Mouse (Mus musculus) hindbrain, embryonic 14.5 days (tissue): ENCODE measurements around the gene Icam4. TPM values are rescaled to one million over a fixed set of nuclear protein-coding genes. Genes with fewer than 3 reads are reported as not detected.

Experiments
- ATAC-seq: fragments of 200-750 bp; cut with Nextera tagmentation; 2 replicates; pipeline ENCODE4 v1.8.0; 2017; ENCODE audit warnings: moderate number of reproducible peaks, mild to moderate bottlenecking, moderate TSS enrichment, moderate library complexity; ENCODE audit not compliant: low FRiP score
- DNase-seq: peaks from one replicate; pipeline ENCODE4 v3.0.0-alpha.2; 2015; ENCODE audit warnings: low spot score
- H3K27ac ChIP-seq: fragments of 300-500 bp; sonication (generic); 2 replicates; pipeline ENCODE4 v1.5.1; 2014; ENCODE audit warnings: mild to moderate bottlenecking, moderate library complexity
- H3K27me3 ChIP-seq: fragments of 300-500 bp; sonication (generic); 2 replicates; pipeline ENCODE4 v1.6.1; 2014; ENCODE audit warnings: mild to moderate bottlenecking, low read length, mixed read lengths; ENCODE audit not compliant: control insufficient read depth, insufficient read depth
- H3K36me3 ChIP-seq: fragments of 300-500 bp; sonication (generic); replicated peaks from 2 replicates; pipeline ENCODE4 v1.6.1; 2014; ENCODE audit not compliant: control insufficient read depth, insufficient read depth
- H3K4me1 ChIP-seq: fragments of 300-500 bp; sonication (generic); replicated peaks from 2 replicates; pipeline ENCODE4 v1.6.1; 2014; ENCODE audit warnings: antibody characterized with exemption, low read length, mixed read lengths; ENCODE audit not compliant: control insufficient read depth, insufficient read depth
- H3K4me2 ChIP-seq: fragments of 300-500 bp; sonication (generic); replicated peaks from 2 replicates; pipeline ENCODE4 v1.6.1; 2014; ENCODE audit warnings: mild to moderate bottlenecking, moderate library complexity
- H3K4me3 ChIP-seq: fragments of 300-500 bp; sonication (generic); replicated peaks from 2 replicates; pipeline ENCODE4 v1.5.1; 2014; ENCODE audit warnings: mild to moderate bottlenecking, low read length
- H3K9ac ChIP-seq: fragments of 300-500 bp; sonication (generic); 2 replicates; pipeline ENCODE4 v1.6.1; 2014
- H3K9me3 ChIP-seq: fragments of 300-500 bp; sonication (generic); 2 replicates; pipeline ENCODE4 v1.6.1; 2016; ENCODE audit warnings: low read length; ENCODE audit not compliant: control insufficient read depth
- WGBS: fragments of 180-500 bp; shearing (Covaris S2); extraction: QIAGEN DNeasy Blood & Tissue Kit; methylation state at CpG from one replicate; pipeline ENCODE4 v1.1.7; 2014; 5-methylcytosine and 5-hydroxymethylcytosine counted together
- polyA plus RNA-seq: library from polyadenylated mRNA; unstranded; fragments of >200 nt; fragmentation: Nextera tagmentation; extraction: Ambion mirVana; gene quantifications from 2 replicates; pipeline ENCODE4 v1.2.1, GENCODE M21; 2014

The Icam4 gene
- 0.31 TPM in 1 of 2 replicates, not detected in the other for polyA plus RNA-seq

DNA sequence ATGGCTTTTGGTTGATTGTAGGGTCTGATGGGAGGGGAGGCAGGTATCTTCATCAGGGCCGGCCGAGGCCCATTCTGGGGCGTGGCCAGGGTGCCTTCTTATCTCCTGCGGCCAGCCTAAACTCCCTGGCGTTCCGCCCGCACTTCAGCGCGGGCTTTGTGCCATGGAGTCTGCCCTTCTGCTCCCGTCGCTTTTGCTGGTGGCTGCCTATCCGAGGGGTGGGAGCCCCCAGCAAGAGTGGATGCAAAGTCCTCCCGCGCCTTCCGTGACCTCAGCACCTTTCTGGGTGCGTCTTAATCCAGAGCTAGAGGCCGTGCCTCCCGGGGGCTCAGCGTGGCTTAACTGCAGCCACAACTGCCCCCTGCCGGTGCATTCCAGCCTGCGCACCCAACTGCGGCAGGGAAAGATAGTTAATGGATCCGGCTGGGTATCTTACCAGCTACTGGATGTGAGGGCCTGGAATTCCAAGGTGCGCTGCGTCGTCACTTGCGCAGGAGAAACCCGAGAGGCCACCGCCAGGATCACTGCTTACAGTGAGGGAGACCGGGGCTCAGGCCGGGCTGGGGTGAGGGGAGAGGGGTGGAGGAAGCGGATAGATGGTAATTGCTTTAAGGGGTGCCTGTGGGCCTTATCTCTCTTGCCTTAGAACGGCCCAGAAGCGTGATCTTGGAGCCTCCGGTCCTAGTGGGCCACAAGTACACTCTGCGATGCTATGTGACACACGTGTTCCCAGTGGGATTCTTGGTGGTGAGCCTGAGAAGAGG, at the start of gene Icam4:
Gene Icam4, plus strand, starts transcription at position 83 of the 764 bp plus-strand sequence.
- H3K27me3 ChIP-seq = peaks cover 66% of the 10 kb centered on the region
- H3K27ac ChIP-seq = no peak within 1 kb of the TSS
- H3K4me2 ChIP-seq = peak within 1 kb of the TSS; percentile 44
- H3K9me3 ChIP-seq = no peaks in the 10 kb centered on the region
- no peaks in the 10 kb centered on the region for H3K36me3 ChIP-seq
- ATAC-seq (no peak), DNase-seq (peak; percentile 53)
- H3K4me1 ChIP-seq = peaks cover 29% of the 10 kb centered on the region
- 3% methylated on average over 37 of the region's 37 CpGs for WGBS
- H3K9ac ChIP-seq = 0 out of 2 replicates have a peak within 1 kb of the TSS, but pooled peaks have one; percentile 20
- H3K4me3 ChIP-seq = peak within 1 kb of the TSS; percentile 19

DNA sequence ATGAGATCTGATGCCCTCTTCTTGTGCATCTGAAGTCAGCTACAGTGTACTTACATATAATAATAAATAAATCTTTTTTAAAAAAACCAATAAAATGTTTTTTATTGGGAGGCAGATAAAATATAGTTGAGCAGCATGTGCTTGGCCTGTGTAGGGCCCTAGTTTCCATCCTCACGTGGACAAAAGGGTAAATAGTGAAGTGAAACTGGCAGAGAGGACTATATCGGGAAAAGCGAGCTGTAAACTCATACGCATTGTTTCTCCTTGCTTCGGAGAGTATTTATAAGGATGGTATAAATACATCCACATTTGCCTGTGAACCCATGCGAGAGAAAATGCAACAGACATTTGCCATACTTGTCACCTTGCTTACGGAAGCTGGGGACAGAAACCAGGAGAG, 49.4 kb upstream of the Icam4 start:
- WGBS = 94% methylated on average over 7 of the region's 7 CpGs
- no peaks in the 10 kb centered on the region for H3K27me3 ChIP-seq

DNA sequence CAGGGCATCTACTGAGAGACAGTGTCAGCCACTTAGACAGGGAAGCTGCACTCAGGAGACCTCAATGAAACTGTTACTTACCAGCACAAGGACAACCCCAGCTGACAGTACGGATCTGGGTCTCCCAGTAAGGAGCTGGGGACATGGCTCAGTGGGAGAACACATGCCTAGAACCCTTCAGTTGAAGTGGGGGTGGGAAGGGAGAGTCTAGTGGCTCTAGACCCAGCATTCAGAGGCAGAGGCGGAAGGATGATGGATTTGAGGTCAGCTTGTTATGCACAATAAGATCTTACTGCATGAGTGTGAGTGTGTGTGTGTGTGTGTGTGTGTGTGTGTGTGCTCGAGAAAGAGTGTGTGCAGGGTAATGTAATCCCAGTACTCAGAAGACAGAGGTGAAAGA, 47.0 kb upstream of the Icam4 start:
- H3K4me2 ChIP-seq = no peak overlapping the region
- H3K9ac ChIP-seq = no peak overlapping the region
- no peaks in the 10 kb centered on the region for H3K36me3 ChIP-seq
- no peak overlapping the region for H3K4me3 ChIP-seq
- DNase-seq (no peak), ATAC-seq (no peak)
- H3K27me3 ChIP-seq = no peaks in the 10 kb centered on the region
- no peak overlapping the region for H3K27ac ChIP-seq
- H3K4me1 ChIP-seq = no peaks in the 10 kb centered on the region
- 79% methylated on average over 3 of the region's 3 CpGs for WGBS
- no peaks in the 10 kb centered on the region for H3K9me3 ChIP-seq

More for the DNA sequence above, 49.4 kb upstream of the Icam4 start:
- peaks cover 4% of the 10 kb centered on the region; the same call in 1 of the 2 replicates for H3K4me1 ChIP-seq
- H3K9ac ChIP-seq = no peak overlapping the region
- DNase-seq (no peak), ATAC-seq (no peak)
- no peak overlapping the region for H3K4me2 ChIP-seq
- H3K27ac ChIP-seq = no peak overlapping the region
- no peaks in the 10 kb centered on the region for H3K9me3 ChIP-seq
- H3K4me3 ChIP-seq = no peak overlapping the region
- H3K36me3 ChIP-seq = no peaks in the 10 kb centered on the region

DNA sequence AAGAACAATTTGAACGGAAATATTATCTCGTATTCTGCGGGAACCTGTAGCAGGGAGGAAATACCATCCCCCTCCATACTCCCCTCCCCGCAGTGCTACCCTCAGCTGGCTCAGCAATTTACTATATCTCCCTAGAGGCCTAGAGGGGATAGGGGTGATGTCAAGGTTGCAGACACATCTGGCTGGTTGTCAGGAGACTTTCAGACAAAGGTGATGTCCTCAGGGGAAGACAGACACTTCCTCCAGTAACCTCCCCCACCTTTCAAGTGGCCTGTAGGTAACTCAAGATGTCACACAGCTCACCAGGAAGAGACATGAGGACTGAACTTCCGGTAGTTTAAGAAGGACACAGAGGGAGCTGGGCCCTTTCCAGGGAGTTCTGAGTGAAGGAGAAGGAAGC, 46.0 kb upstream of the Icam4 start:
- H3K4me1 ChIP-seq = no peaks in the 10 kb centered on the region
- H3K36me3 ChIP-seq = no peaks in the 10 kb centered on the region
- H3K4me2 ChIP-seq = no peak overlapping the region
- H3K9ac ChIP-seq = no peak overlapping the region
- no peak for ATAC-seq
- DNase-seq = no peak
- H3K27me3 ChIP-seq = no peaks in the 10 kb centered on the region
- H3K9me3 ChIP-seq = no peaks in the 10 kb centered on the region
- WGBS = 69% methylated on average over 5 of the region's 5 CpGs
- no peak overlapping the region for H3K27ac ChIP-seq
- H3K4me3 ChIP-seq = no peak overlapping the region

DNA sequence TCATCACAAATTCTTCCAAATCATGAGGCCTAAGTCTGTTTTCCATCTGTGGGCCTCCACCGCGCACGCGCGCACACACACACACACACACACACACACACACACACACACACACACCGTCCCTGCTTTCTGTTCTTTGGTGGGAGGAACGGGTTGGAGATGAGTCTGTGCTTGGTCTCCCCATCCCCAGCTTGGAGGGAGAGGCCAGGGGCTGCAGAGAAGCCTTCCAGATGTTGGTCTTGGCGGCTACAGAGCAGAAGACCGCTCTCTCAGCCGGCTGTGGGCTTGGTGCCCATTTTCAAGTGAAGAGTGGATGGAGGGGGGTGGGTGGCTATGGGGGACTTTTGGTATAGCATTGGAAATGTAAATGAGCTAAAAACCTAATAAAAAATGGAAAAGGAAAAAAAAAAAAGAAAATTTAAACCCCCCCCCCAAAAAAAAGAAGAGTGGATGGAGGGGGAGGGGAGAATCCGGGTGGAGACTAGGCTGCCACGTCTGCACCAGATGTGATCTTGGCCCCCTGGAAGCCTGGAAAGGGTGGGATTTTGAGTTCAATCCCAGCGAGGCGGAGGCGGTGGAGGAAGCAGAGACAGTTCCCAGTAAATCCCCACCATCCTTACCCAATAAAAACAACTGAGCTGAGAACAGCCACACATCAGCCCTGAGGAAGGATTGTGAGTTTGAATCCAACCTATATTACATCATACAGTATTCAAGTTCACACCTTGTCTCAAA, 42.1 kb upstream of the Icam4 start:
- no peak for ATAC-seq
- Histone ChIP-seq H3K4me1 (peaks cover 4% of the 10 kb centered on the region; the same call in 1 of the 2 replicates), H3K36me3 (no peaks in the 10 kb centered on the region), H3K27me3 (no peaks in the 10 kb centered on the region), H3K4me2 (no peak overlapping the region), H3K9me3 (no peaks in the 10 kb centered on the region), H3K27ac (no peak overlapping the region), H3K9ac (no peak overlapping the region), H3K4me3 (no peak overlapping the region)
- WGBS = 67% methylated on average over 15 of the region's 15 CpGs
- no peak for DNase-seq

DNA sequence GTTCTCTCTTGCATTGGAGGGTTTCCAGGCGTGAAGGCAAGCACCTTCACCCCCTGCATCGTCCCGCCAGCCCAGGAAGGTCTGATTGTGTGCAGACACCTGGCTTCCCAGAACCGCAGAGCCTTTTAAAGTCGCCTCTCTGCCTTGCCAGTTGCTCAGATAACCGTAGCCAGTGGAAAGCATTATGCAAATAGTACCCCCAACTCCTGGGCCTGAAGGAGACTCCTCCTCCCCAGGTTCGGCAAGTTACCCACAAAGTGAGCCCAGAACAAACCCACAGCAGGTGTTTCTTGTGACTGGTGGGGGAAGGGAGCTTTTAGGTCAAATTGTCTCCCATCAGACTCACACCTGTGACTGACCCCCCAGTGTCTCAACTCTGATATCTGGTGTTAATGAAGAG, 41.2 kb upstream of the Icam4 start:
- Histone ChIP-seq H3K36me3 (no peaks in the 10 kb centered on the region), H3K27ac (no peak overlapping the region), H3K4me1 (peaks cover 4% of the 10 kb centered on the region; the same call in 1 of the 2 replicates), H3K9ac (no peak overlapping the region), H3K4me3 (no peak overlapping the region), H3K9me3 (no peaks in the 10 kb centered on the region), H3K4me2 (no peak overlapping the region), H3K27me3 (no peaks in the 10 kb centered on the region)
- WGBS = 25% methylated on average over 7 of the region's 7 CpGs
- DNase-seq (no peak), ATAC-seq (no peak)

DNA sequence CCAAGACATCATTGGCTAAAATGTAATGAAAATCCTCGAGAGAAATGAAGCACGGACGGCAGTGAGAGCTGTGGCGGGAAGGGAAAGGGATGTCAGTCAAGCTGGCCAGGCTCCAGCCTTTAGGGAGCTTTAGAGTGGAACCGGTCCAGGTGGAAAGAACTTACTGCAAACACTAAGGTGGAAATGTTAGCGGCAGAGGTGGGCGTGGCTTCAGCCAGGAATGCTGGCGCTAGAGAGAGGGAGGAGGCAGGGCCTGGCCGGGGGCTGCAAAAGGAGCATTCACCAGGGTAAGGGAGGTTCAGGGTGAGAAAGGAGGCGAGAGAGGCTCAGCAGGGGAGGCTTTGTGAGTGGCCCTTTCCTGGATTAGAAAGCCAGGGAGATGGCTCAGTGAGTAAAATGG, 38.3 kb upstream of the Icam4 start:
- Histone ChIP-seq H3K9ac (no peak overlapping the region; the same call in 1 of the 2 replicates), H3K27me3 (no peaks in the 10 kb centered on the region), H3K4me1 (peaks cover 4% of the 10 kb centered on the region; the same call in 1 of the 2 replicates), H3K4me2 (peak overlapping the region; percentile 6; the same call in 1 of the 2 replicates), H3K9me3 (no peaks in the 10 kb centered on the region), H3K27ac (no peak overlapping the region), H3K4me3 (no peak overlapping the region), H3K36me3 (no peaks in the 10 kb centered on the region)
- 5% methylated on average over 10 of the region's 10 CpGs for WGBS
- ATAC-seq (no peak), DNase-seq (no peak)

DNA sequence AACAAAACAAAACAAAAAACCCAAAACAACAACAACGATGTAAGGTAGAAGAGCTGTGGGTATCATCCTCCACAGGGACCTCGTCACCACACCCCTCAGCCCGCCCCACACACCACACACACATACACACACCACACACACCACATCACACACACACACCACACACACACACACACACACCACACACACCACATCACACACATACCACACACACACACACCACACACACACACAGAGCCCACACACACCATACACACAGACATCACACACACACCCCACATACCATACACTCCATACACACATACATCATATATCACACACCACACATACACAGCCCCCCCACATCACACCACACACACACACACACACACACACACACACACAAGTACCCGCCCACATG, 37.6 kb upstream of the Icam4 start:
- Histone ChIP-seq H3K4me3 (no peak overlapping the region), H3K4me2 (no peak overlapping the region), H3K9ac (no peak overlapping the region), H3K36me3 (no peaks in the 10 kb centered on the region), H3K4me1 (peaks cover 4% of the 10 kb centered on the region; the same call in 1 of the 2 replicates), H3K27ac (no peak overlapping the region), H3K27me3 (no peaks in the 10 kb centered on the region), H3K9me3 (no peaks in the 10 kb centered on the region)
- DNase-seq (no peak), ATAC-seq (no peak)
- 97% methylated on average over 4 of the region's 4 CpGs for WGBS

DNA sequence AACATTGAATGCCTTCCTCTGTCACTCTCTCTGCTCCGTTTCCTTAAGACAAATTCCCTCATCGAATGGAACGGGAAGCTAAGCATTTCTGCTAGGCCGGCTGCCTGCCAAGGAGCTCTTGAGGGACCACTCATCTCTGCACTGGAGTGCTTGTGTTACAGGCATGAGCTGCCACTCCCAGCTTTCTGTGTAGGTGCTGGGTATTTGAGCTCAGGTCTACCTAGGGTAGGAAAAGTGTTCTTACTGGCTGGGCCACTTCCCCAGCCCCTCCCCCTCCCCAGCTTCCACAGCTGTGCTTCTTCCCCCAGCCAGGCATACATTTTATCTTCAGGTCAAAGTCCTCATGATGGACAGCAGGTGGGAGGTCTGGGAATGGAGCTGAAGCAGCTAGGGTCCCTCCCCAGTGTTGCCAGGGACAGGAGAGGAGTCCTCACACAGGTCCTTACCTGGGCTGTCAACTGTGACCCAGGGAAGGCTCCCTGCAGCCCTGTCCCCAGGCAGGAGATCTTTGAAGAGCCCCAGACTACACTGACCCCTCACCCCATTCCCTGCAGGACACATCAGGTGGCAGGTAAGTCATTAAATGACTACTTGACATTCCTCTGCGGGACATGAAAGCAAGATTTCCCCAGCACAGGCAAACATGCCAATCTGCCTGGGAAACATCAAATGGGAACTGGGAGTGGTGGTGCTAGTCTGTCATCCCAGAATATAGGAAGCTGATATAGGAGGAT, 35.8 kb upstream of the Icam4 start:
- no peak overlapping the region for H3K27ac ChIP-seq
- no peak overlapping the region for H3K4me3 ChIP-seq
- no peak overlapping the region for H3K4me2 ChIP-seq
- DNase-seq (no peak), ATAC-seq (no peak)
- H3K36me3 ChIP-seq = no peaks in the 10 kb centered on the region
- H3K27me3 ChIP-seq = no peaks in the 10 kb centered on the region
- no peaks in the 10 kb centered on the region for H3K9me3 ChIP-seq
- H3K9ac ChIP-seq = no peak overlapping the region
- peaks cover 4% of the 10 kb centered on the region; the same call in 1 of the 2 replicates for H3K4me1 ChIP-seq
- 64% methylated on average over 5 of the region's 5 CpGs for WGBS
